Mouse (Mus musculus): ENCODE measurements around the gene Btnl4.

- TF ChIP-seq CTCF (IDR thresholded peaks at IDR 0.05; ENCODE audit: low read depth, low read length) (no peak), POLR2A (IDR thresholded peaks at IDR 0.05; ENCODE audit: borderline replicate concordance, low read depth, low read length) (no peak)
Measured at GRCm38 (mm10) chr17:34519001-34519400, 41.9 kb upstream of the Btnl4 start.

Data from bone marrow macrophage, adult 2 months (primary cell).